Comparison of ENCODE assay signal across 12 mouse cellular contexts in genomic region chr14:73483516-73484229, GRCm38 (mm10).
"Had no signal": no experiment of that assay in that cellular context is flagged by ENCODE, and none has a peak within 500 bp of the region (broad histone marks: within the 10 kb centered on the region; RNA-seq: fewer than 3 reads in every experiment).

No protein-coding gene starts in this region.

- H3K36me3 ChIP-seq: liver, embryonic 13.5 days; midbrain, embryonic 13.5 days; neural tube, embryonic 15.5 days had no signal

- H3K4me3 ChIP-seq: liver, embryonic 13.5 days; midbrain, embryonic 13.5 days; myocyte; neural tube, embryonic 15.5 days had no signal

- H3K27ac ChIP-seq: hindbrain, postnatal 0 days; liver, embryonic 13.5 days; midbrain, embryonic 13.5 days; neural tube, embryonic 15.5 days had no signal

- H3K27me3 ChIP-seq: liver, embryonic 13.5 days; midbrain, embryonic 13.5 days; neural tube, embryonic 15.5 days had no signal

- H3K4me1 ChIP-seq: liver, embryonic 13.5 days; neural tube, embryonic 15.5 days had no signal

- H3K9ac ChIP-seq: liver, embryonic 13.5 days; liver, postnatal 0 days; midbrain, embryonic 13.5 days; neural tube, embryonic 15.5 days had no signal

- DNase-seq: kidney, adult 11 months; kidney, postnatal 10 days; left cerebral cortex, postnatal 4 days; liver; liver, embryonic 13.5 days; liver, postnatal 0 days; right cerebral cortex, adult 18-20 months; thymus, postnatal 36 days had no signal

- H3K9me3 ChIP-seq: liver, embryonic 13.5 days; midbrain, embryonic 13.5 days; neural tube, embryonic 15.5 days had no signal

- H3K4me2 ChIP-seq: liver, embryonic 13.5 days; midbrain, embryonic 13.5 days; neural tube, embryonic 15.5 days had no signal

- ATAC-seq: hindbrain, postnatal 0 days; liver, postnatal 0 days; midbrain, embryonic 13.5 days had no signal
